ENCODE assay signal across 10 mouse cellular contexts in genomic region chr2:61138625-61138997, GRCm38 (mm10).
DNase-seq lines count a peak whose midpoint lies in the region; ATAC-seq and TF ChIP-seq lines count a peak whose summit lies in the region.
"Had no signal": no experiment of that assay in that cellular context is flagged by ENCODE, and none has a peak within 500 bp of the region (broad histone marks: within the 10 kb centered on the region; RNA-seq: fewer than 3 reads in every experiment).

No protein-coding gene starts in this region.

- H3K27ac ChIP-seq in spleen, adult 2 months (ENCODE audit: insufficient read depth, low read length), result peak overlapping the region; percentile 32; the same call in 1 of the 2 replicates
- H3K27ac ChIP-seq in kidney, embryonic 16.5 days (ENCODE audit: low read length), result peak overlapping the region; percentile 89
- H3K27ac ChIP-seq in stomach, postnatal 0 days (replicated peaks), result peak overlapping the region; percentile 83

- no peak overlapping the region for H3K9ac ChIP-seq in kidney, embryonic 16.5 days (replicated peaks; ENCODE audit: low read length)
- no peak overlapping the region for H3K9ac ChIP-seq in stomach, postnatal 0 days (ENCODE audit: low read length)
- H3K9ac ChIP-seq: liver, embryonic 13.5 days had no signal

- H3K4me3 ChIP-seq in spleen, adult 2 months (ENCODE audit: extremely low read depth, insufficient read depth, insufficient read length), result no peak overlapping the region
- no peak overlapping the region for H3K4me3 ChIP-seq in kidney, embryonic 16.5 days (ENCODE audit: low read length)
- no peak overlapping the region for H3K4me3 ChIP-seq in stomach, postnatal 0 days (ENCODE audit: low read depth, low read length)
- H3K4me3 ChIP-seq: liver, embryonic 13.5 days had no signal

- H3K9me3 ChIP-seq in kidney, embryonic 16.5 days (ENCODE audit: low read length), result no peaks in the 10 kb centered on the region
- no peaks in the 10 kb centered on the region for H3K9me3 ChIP-seq in stomach, postnatal 0 days (ENCODE audit: control insufficient read depth, low read length)
- H3K9me3 ChIP-seq: liver, embryonic 13.5 days had no signal

- TF ChIP-seq EP300 in stomach, postnatal 0 days (optimal IDR thresholded peaks at IDR 0.05), result no peak

- ATAC-seq in kidney, embryonic 16.5 days (ENCODE audit: low FRiP score, low TSS enrichment), result peak; percentile 49; the same call in 1 of the 2 replicates
- ATAC-seq in stomach, postnatal 0 days (ENCODE audit: low FRiP score, low TSS enrichment), result peak; percentile 69; the same call in 1 of the 2 replicates
- ATAC-seq: CD4-positive, CD25-positive, alpha-beta regulatory T cell, adult 4 months had no signal

- H3K4me2 ChIP-seq in kidney, embryonic 16.5 days (replicated peaks; ENCODE audit: low read depth, low read length), result peak overlapping the region; percentile 50
- H3K4me2 ChIP-seq in stomach, postnatal 0 days (replicated peaks; ENCODE audit: low read depth), result no peak overlapping the region; the same call in 1 of the 2 replicates

- no peaks in the 10 kb centered on the region for H3K27me3 ChIP-seq in spleen, adult 2 months (ENCODE audit: control insufficient read depth, insufficient read depth, low read length)
- no peaks in the 10 kb centered on the region for H3K27me3 ChIP-seq in kidney, embryonic 16.5 days (ENCODE audit: insufficient read depth, low read length)
- no peaks in the 10 kb centered on the region for H3K27me3 ChIP-seq in stomach, postnatal 0 days (ENCODE audit: control insufficient read depth, insufficient read depth, low read length)
- H3K27me3 ChIP-seq: liver, embryonic 13.5 days had no signal

- H3K4me1 ChIP-seq in spleen, adult 2 months (ENCODE audit: control insufficient read depth, insufficient read depth, insufficient read length), result no peaks in the 10 kb centered on the region
- peaks cover 17% of the 10 kb centered on the region for H3K4me1 ChIP-seq in kidney, embryonic 16.5 days (ENCODE audit: insufficient read depth, low read length)
- H3K4me1 ChIP-seq in stomach, postnatal 0 days (replicated peaks; ENCODE audit: control insufficient read depth, insufficient read depth), result no peaks in the 10 kb centered on the region
- H3K4me1 ChIP-seq: liver, embryonic 13.5 days had no signal

- DNase-seq in gastrocnemius, postnatal 10 days, result peak; percentile 9
- DNase-seq in gastrocnemius, adult 18-20 months (ENCODE audit: low spot score), result no peak
- DNase-seq in spleen, adult 2 months (ENCODE audit: low read depth in 1 of 2, low spot score in 2 of 2), result no peak
- DNase-seq in spleen, postnatal 10 days (ENCODE audit: low spot score in 2 of 2), result no peak
- DNase-seq in stomach, postnatal 0 days (ENCODE audit: low spot score), result peak; percentile 18
- DNase-seq in cerebellum, adult 9-10 months, result no peak
- DNase-seq in spleen, adult 18-20 months, result no peak
- DNase-seq: liver, embryonic 13.5 days had no signal

- WGBS in spleen, adult 2 months, result 23% methylated on average over 3 of the region's 3 CpGs
- WGBS in kidney, embryonic 16.5 days, result 10% methylated on average over 3 of the region's 3 CpGs
- 18% methylated on average over 3 of the region's 3 CpGs for WGBS in stomach, postnatal 0 days

- H3K36me3 ChIP-seq in spleen, adult 2 months (ENCODE audit: control insufficient read depth, insufficient read depth, low read length), result no peaks in the 10 kb centered on the region
- no peaks in the 10 kb centered on the region for H3K36me3 ChIP-seq in kidney, embryonic 16.5 days (ENCODE audit: insufficient read depth, low read length)
- no peaks in the 10 kb centered on the region for H3K36me3 ChIP-seq in stomach, postnatal 0 days (ENCODE audit: control insufficient read depth, insufficient read depth, low read length)
- H3K36me3 ChIP-seq: liver, embryonic 13.5 days had no signal

- TF ChIP-seq CTCF in spleen, adult 2 months (IDR thresholded peaks at IDR 0.05; ENCODE audit: extremely low read depth, insufficient read depth, insufficient read length, insufficient replicate concordance), result no peak
- TF ChIP-seq CTCF in stomach, postnatal 0 days (IDR thresholded peaks at IDR 0.05; ENCODE audit: low read depth), result no peak

- no peak for TF ChIP-seq POLR2A in spleen, adult 2 months (IDR thresholded peaks at IDR 0.05; ENCODE audit: low read depth, low read length)

Comparison
In these comparisons a context has a peak if more than half of its experiments do, and no peak if none do; other contexts are left out.
1. DNase-seq: peak in gastrocnemius, postnatal 10 days (single experiment) and stomach, postnatal 0 days (single experiment); none in gastrocnemius, adult 18-20 months (single experiment), spleen, adult 2 months (0 of 2), spleen, postnatal 10 days (0 of 2), cerebellum, adult 9-10 months (single experiment) and spleen, adult 18-20 months (0 of 2).
2. H3K27ac ChIP-seq: peak in every context shown above with its lines; median percentile 89 in kidney, embryonic 16.5 days; 83 in stomach, postnatal 0 days; 32 in spleen, adult 2 months.